Mouse (Mus musculus): ENCODE results near the gene Hist1h2ah. TPM values are rescaled to one million over a fixed set of nuclear protein-coding genes. Genes with fewer than 3 reads are reported as not detected.

Hist1h2ah gene
- polyA plus RNA-seq, 1 experiment from 2014 or later: not detected

DNA sequence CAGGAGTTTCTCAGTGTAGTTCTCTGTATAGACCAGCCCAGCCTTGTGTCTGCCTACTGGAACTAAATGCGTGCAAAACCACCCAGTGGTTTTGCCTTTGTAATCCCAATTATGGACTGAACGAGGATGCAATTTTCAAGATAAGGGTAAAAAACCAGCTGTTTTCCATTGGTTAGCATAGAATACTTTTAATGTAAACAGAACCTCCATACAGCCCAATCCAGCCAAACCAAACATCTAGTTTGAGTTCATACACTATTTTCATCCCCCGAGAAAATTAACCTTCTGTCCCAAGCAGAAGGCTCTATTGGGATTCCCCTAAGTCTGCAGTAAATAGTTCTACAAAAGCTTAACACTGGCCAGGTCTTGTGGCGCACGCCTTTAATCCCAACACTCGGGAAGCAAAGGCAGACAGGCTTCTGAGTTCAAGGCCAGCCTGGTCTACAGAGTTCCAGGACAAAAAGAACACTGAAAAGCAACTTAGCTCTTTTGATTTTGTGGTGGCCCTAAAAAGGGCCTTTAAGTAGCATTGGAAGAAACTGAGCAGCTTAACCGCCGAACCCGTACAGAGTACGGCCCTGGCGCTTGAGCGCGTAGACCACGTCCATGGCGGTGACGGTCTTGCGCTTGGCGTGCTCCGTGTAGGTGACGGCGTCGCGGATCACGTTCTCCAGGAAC lies 5.2 kb upstream of the Hist1h2ah start:
- under 1% methylated on average over 19 of the region's 24 CpGs for WGBS
- ATAC-seq (ENCODE audit: low FRiP score, low TSS enrichment): peak; percentile 12; the same call in 1 of the 2 replicates
- DNase-seq: peak; percentile 41

DNA sequence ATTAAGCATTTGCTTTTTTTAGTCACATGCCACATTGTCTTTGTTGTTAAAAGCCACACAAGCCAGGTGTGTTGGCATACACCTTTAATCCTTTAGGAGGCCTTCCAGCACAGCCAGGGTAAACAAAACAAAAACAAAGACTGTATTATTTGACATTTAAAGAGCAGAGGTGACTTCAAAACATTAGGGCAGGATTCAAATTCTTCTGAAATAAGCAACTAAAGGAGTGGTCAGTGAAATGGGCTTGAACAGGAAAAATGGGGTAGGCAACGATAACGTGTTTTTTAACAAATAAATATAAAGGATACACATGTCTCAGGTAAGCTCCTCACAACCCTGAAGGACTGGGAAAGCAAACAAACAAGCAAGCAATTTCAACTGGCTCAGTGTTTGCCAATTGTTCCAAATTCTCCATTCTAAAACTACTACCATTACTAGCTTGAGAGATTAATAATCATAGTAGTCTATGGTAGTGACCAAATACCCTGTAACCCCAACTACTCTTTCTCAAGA lies 4.6 kb upstream of the Hist1h2ah start:
- Histone ChIP-seq H3K9ac (replicated peaks; ENCODE audit: low read length) (no peak overlapping the region), H3K27me3 (ENCODE audit: control insufficient read depth, insufficient read depth, low read length) (no peaks in the 10 kb centered on the region), H3K4me1 (ENCODE audit: control insufficient read depth, insufficient read depth, low read length) (peaks cover 24% of the 10 kb centered on the region), H3K27ac (replicated peaks; ENCODE audit: low read depth, low read length) (peak overlapping the region; percentile 60), H3K4me2 (ENCODE audit: low read length) (peak overlapping the region; percentile 73), H3K9me3 (ENCODE audit: control insufficient read depth, low read length) (no peaks in the 10 kb centered on the region), H3K4me3 (replicated peaks; ENCODE audit: low read depth, low read length) (peak overlapping the region; percentile 36; the same call in 1 of the 2 replicates), H3K36me3 (ENCODE audit: control insufficient read depth, insufficient read depth, low read length) (no peaks in the 10 kb centered on the region)
- DNase-seq (no peak), ATAC-seq (ENCODE audit: low FRiP score, low TSS enrichment) (no peak)
- WGBS: 7% methylated on average over 2 of the region's 2 CpGs

More for the DNA sequence above, 5.2 kb upstream of the Hist1h2ah start:
- Histone ChIP-seq H3K4me3 (replicated peaks; ENCODE audit: low read depth, low read length) (peak overlapping the region; percentile 36), H3K36me3 (ENCODE audit: control insufficient read depth, insufficient read depth, low read length) (no peaks in the 10 kb centered on the region), H3K4me2 (ENCODE audit: low read length) (peak overlapping the region; percentile 73), H3K9ac (replicated peaks; ENCODE audit: low read length) (peak overlapping the region; percentile 47), H3K27me3 (ENCODE audit: control insufficient read depth, insufficient read depth, low read length) (no peaks in the 10 kb centered on the region), H3K4me1 (ENCODE audit: control insufficient read depth, insufficient read depth, low read length) (peaks cover 24% of the 10 kb centered on the region), H3K27ac (replicated peaks; ENCODE audit: low read depth, low read length) (peak overlapping the region; percentile 81), H3K9me3 (ENCODE audit: control insufficient read depth, low read length) (no peaks in the 10 kb centered on the region)

DNA sequence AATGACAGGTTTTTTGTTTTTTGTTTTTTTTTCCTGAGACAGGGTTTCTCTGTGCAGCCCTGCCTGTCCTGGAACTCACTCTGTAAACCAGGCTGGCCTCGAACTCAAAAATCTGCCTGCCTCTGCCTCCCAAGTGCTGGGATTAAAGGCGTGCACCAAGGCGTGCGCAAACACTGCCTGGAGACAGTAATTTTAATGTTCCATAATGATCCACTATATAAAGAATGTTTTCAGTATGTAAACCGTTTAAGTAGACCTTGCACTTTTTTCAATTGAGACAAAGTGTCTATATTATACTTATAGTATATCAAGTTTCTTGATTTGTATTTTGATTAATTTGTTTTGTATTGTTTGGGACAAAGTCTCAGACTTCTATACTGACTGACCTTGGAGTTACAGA lies 4.0 kb upstream of the Hist1h2ah start:
- 62% methylated on average over 5 of the region's 5 CpGs for WGBS
- no peaks in the 10 kb centered on the region for H3K27me3 ChIP-seq (ENCODE audit: control insufficient read depth, insufficient read depth, low read length)
- H3K4me1 ChIP-seq (ENCODE audit: control insufficient read depth, insufficient read depth, low read length): peaks cover 29% of the 10 kb centered on the region
- DNase-seq: no peak
- H3K9me3 ChIP-seq (ENCODE audit: control insufficient read depth, low read length): no peaks in the 10 kb centered on the region
- no peaks in the 10 kb centered on the region for H3K36me3 ChIP-seq (ENCODE audit: control insufficient read depth, insufficient read depth, low read length)
- H3K4me2 ChIP-seq (ENCODE audit: low read length): no peak overlapping the region
- no peak overlapping the region for H3K27ac ChIP-seq (replicated peaks; ENCODE audit: low read depth, low read length)
- H3K9ac ChIP-seq (replicated peaks; ENCODE audit: low read length): no peak overlapping the region
- no peak overlapping the region for H3K4me3 ChIP-seq (replicated peaks; ENCODE audit: low read depth, low read length)
- ATAC-seq (ENCODE audit: low FRiP score, low TSS enrichment): no peak

DNA sequence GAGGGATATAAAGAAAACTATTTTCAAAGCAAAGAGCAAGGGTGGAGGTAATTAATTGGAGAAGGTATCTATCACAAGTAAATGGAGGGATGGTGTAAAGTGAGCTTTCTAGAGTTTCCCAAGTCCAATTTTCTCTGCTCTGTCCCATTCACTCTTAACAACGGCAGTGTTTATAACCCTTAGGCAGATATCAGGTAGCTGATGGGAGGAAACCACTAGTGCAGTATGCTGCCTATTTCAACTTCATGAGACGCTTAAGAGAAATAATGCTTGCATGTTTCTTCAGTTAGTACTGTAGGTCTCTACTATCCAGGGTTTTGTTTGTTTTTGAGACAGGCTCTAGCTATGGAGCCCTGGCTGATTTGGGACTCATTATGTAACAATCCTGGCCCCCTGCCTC lies 2.0 kb upstream of the Hist1h2ah start:
- Histone ChIP-seq H3K9ac (replicated peaks; ENCODE audit: low read length) (no peak overlapping the region), H3K4me1 (ENCODE audit: control insufficient read depth, insufficient read depth, low read length) (peaks cover 27% of the 10 kb centered on the region), H3K27me3 (ENCODE audit: control insufficient read depth, insufficient read depth, low read length) (no peaks in the 10 kb centered on the region), H3K36me3 (ENCODE audit: control insufficient read depth, insufficient read depth, low read length) (no peaks in the 10 kb centered on the region), H3K9me3 (ENCODE audit: control insufficient read depth, low read length) (no peaks in the 10 kb centered on the region), H3K4me3 (replicated peaks; ENCODE audit: low read depth, low read length) (no peak overlapping the region), H3K4me2 (ENCODE audit: low read length) (no peak overlapping the region), H3K27ac (replicated peaks; ENCODE audit: low read depth, low read length) (no peak overlapping the region)
- 80% methylated on average over 2 of the region's 2 CpGs for WGBS
- DNase-seq (no peak), ATAC-seq (ENCODE audit: low FRiP score, low TSS enrichment) (no peak)

GRCm38 (mm10) chr13:22036986-22037385 lies 1.6 kb upstream of the Hist1h2ah start:
- 55% methylated on average over 3 of the region's 3 CpGs for WGBS
- no peak for ATAC-seq (ENCODE audit: low FRiP score, low TSS enrichment)
- H3K27ac ChIP-seq (replicated peaks; ENCODE audit: low read depth, low read length): no peak overlapping the region
- peak overlapping the region; percentile 67 for H3K4me2 ChIP-seq (ENCODE audit: low read length)
- H3K36me3 ChIP-seq (ENCODE audit: control insufficient read depth, insufficient read depth, low read length): no peaks in the 10 kb centered on the region
- H3K9ac ChIP-seq (replicated peaks; ENCODE audit: low read length): 0 out of 2 replicates have a peak overlapping the region, but pooled peaks have one; percentile 1
- H3K9me3 ChIP-seq (ENCODE audit: control insufficient read depth, low read length): no peaks in the 10 kb centered on the region
- no peaks in the 10 kb centered on the region for H3K27me3 ChIP-seq (ENCODE audit: control insufficient read depth, insufficient read depth, low read length)
- 0 out of 2 replicates have a peak overlapping the region, but pooled peaks have one; percentile 38 for H3K4me3 ChIP-seq (replicated peaks; ENCODE audit: low read depth, low read length)
- DNase-seq: no peak
- peaks cover 23% of the 10 kb centered on the region for H3K4me1 ChIP-seq (ENCODE audit: control insufficient read depth, insufficient read depth, low read length)

- no peaks in the 10 kb centered on the region for H3K9me3 ChIP-seq (ENCODE audit: control insufficient read depth, low read length)
- ATAC-seq (ENCODE audit: low FRiP score, low TSS enrichment) (peak; percentile 10; the same call in 1 of the 2 replicates), DNase-seq (peak; percentile 33)
- H3K27me3 ChIP-seq (ENCODE audit: control insufficient read depth, insufficient read depth, low read length): no peaks in the 10 kb centered on the region
- H3K4me1 ChIP-seq (ENCODE audit: control insufficient read depth, insufficient read depth, low read length): peaks cover 21% of the 10 kb centered on the region
- H3K27ac ChIP-seq (replicated peaks; ENCODE audit: low read depth, low read length): peak overlapping the region; percentile 64; the same call in 1 of the 2 replicates
- peak overlapping the region; percentile 67 for H3K4me2 ChIP-seq (ENCODE audit: low read length)
- no peaks in the 10 kb centered on the region for H3K36me3 ChIP-seq (ENCODE audit: control insufficient read depth, insufficient read depth, low read length)
- peak overlapping the region; percentile 38 for H3K4me3 ChIP-seq (replicated peaks; ENCODE audit: low read depth, low read length)
- 2% methylated on average over 17 of the region's 23 CpGs for WGBS
- H3K9ac ChIP-seq (replicated peaks; ENCODE audit: low read length): peak overlapping the region; percentile 34; the same call in 1 of the 2 replicates
Observed at GRCm38 (mm10) chr13:22036149-22036956, 985 bp upstream of the Hist1h2ah start.

GRCm38 (mm10) chr13:22034443-22035266 lies 713 bp downstream of the Hist1h2ah start:
- Histone ChIP-seq H3K4me2 (ENCODE audit: low read length) (peak overlapping the region; percentile 67), H3K4me1 (ENCODE audit: control insufficient read depth, insufficient read depth, low read length) (peaks cover 12% of the 10 kb centered on the region), H3K27me3 (ENCODE audit: control insufficient read depth, insufficient read depth, low read length) (no peaks in the 10 kb centered on the region), H3K36me3 (ENCODE audit: control insufficient read depth, insufficient read depth, low read length) (no peaks in the 10 kb centered on the region), H3K9ac (replicated peaks; ENCODE audit: low read length) (no peak overlapping the region; the same call in 1 of the 2 replicates), H3K27ac (replicated peaks; ENCODE audit: low read depth, low read length) (no peak overlapping the region), H3K4me3 (replicated peaks; ENCODE audit: low read depth, low read length) (peak overlapping the region; percentile 38), H3K9me3 (ENCODE audit: control insufficient read depth, low read length) (no peaks in the 10 kb centered on the region)
- no peak for ATAC-seq (ENCODE audit: low FRiP score, low TSS enrichment)
- DNase-seq: peak; percentile 39
- WGBS: under 1% methylated on average over 12 of the region's 14 CpGs

Data from midbrain, embryonic 14.5 days (tissue).